In the genomic region with DNA sequence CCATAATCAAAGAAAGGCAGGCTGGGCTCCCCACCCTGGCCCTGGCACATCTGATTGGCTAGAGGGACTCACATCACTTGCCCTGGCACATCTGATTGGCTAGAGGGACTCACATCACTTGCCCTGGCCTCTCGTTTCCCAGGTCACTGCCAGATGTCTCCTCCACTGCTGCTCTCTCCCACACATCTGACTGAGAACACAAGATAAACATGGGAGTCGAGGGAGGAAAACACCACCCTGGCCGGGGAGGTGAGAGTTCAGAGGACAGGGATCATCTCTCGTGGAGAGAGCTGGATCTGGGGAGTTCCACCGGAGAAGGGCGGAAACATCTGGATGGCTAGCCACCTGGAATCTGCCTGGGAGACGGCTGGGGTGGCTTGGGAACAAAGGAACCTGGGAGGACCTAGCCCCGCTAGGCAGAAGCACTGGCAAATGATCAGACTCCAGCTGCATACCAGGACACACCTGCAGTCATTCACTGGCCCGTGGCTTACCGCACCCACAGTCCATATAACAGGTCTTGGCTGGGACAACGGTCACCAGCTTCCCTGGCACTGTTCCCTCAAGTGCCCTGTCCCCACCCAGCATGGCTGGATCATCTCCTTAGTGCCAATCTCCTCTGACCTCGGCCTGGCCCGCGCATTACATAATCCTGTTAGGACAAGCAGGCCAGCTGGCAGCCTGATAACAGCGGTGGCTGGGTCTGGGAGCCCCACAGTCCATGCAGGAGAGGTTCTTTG, we compare ENCODE assay signal across 7 mouse cellular contexts. TPM values are rescaled to one million over a fixed set of nuclear protein-coding genes. Genes with fewer than 3 reads are reported as not detected.
DNase-seq lines count a peak whose midpoint lies in the region; ATAC-seq lines count a peak whose summit lies in the region.

No protein-coding gene starts in this region.

- DNase-seq in adipocyte (ENCODE audit: low spot score) = peak; percentile 69
- peak; percentile 8 to 28 for DNase-seq in gastrocnemius, adult 8-10 months (ENCODE audit: low spot score in 2 of 2)
- no peak for DNase-seq in left cerebral cortex, postnatal 36 days (ENCODE audit: low spot score in 2 of 2)

- H3K27ac ChIP-seq in brown adipose tissue, adult 24 weeks (replicated peaks; ENCODE audit: low read depth, low read length) = peak overlapping the region; percentile 29
- no peak overlapping the region for H3K27ac ChIP-seq in intestine, embryonic 16.5 days (ENCODE audit: low read length)
- peak overlapping the region; percentile 73 for H3K27ac ChIP-seq in liver, embryonic 15.5 days (replicated peaks)
- H3K27ac ChIP-seq in stomach, embryonic 15.5 days = no peak overlapping the region

- H3K4me2 ChIP-seq in intestine, embryonic 16.5 days (ENCODE audit: low read depth, low read length) = no peak overlapping the region
- peak overlapping the region; percentile 43 for H3K4me2 ChIP-seq in liver, embryonic 15.5 days
- H3K4me2 ChIP-seq in stomach, embryonic 15.5 days = no peak overlapping the region

- intact Hi-C loops in left cerebral cortex, postnatal 36 days (cut with DNase I) = loop anchor here (10.0 kb wide), 1 partner anchor 159 kb away; no protein-coding TSS in a partner anchor

- WGBS in intestine, embryonic 16.5 days = 33% methylated on average over 15 of the region's 15 CpGs
- WGBS in liver, embryonic 15.5 days (ENCODE audit: insufficient replicate concordance) = 44% methylated on average over 15 of the region's 15 CpGs
- WGBS in stomach, embryonic 15.5 days = 39% methylated on average over 15 of the region's 15 CpGs

- no peak overlapping the region for H3K9ac ChIP-seq in intestine, embryonic 16.5 days (ENCODE audit: low read depth, low read length)
- peak overlapping the region; percentile 1; the same call in 1 of the 2 replicates for H3K9ac ChIP-seq in liver, embryonic 15.5 days
- H3K9ac ChIP-seq in stomach, embryonic 15.5 days = no peak overlapping the region

- no peaks in the 10 kb centered on the region for H3K27me3 ChIP-seq in intestine, embryonic 16.5 days (replicated peaks; ENCODE audit: control insufficient read depth, insufficient read depth, low read length)
- H3K27me3 ChIP-seq in liver, embryonic 15.5 days = no peaks in the 10 kb centered on the region
- H3K27me3 ChIP-seq in stomach, embryonic 15.5 days (replicated peaks) = no peaks in the 10 kb centered on the region

- H3K36me3 ChIP-seq in intestine, embryonic 16.5 days (ENCODE audit: control insufficient read depth, insufficient read depth, low read length) = no peaks in the 10 kb centered on the region
- H3K36me3 ChIP-seq in liver, embryonic 15.5 days (replicated peaks) = no peaks in the 10 kb centered on the region
- H3K36me3 ChIP-seq in stomach, embryonic 15.5 days = no peaks in the 10 kb centered on the region

- ATAC-seq in intestine, embryonic 16.5 days = peak; percentile 49
- ATAC-seq in liver, embryonic 15.5 days (ENCODE audit: insufficient read depth) = peak; percentile 84
- ATAC-seq in stomach, embryonic 15.5 days (ENCODE audit: insufficient read depth, low FRiP score, low read depth) = peak; percentile 51; the same call in 1 of the 2 replicates

- H3K4me3 ChIP-seq in brown adipose tissue, adult 24 weeks (ENCODE audit: insufficient read depth, low read depth, low read length) = no peak overlapping the region
- no peak overlapping the region for H3K4me3 ChIP-seq in intestine, embryonic 16.5 days (ENCODE audit: low read length)
- no peak overlapping the region for H3K4me3 ChIP-seq in liver, embryonic 15.5 days (replicated peaks)
- no peak overlapping the region for H3K4me3 ChIP-seq in stomach, embryonic 15.5 days (replicated peaks)

- H3K9me3 ChIP-seq in intestine, embryonic 16.5 days (ENCODE audit: control insufficient read depth, low read length) = no peaks in the 10 kb centered on the region
- no peaks in the 10 kb centered on the region for H3K9me3 ChIP-seq in liver, embryonic 15.5 days (replicated peaks)
- H3K9me3 ChIP-seq in stomach, embryonic 15.5 days = no peaks in the 10 kb centered on the region

- H3K4me1 ChIP-seq in brown adipose tissue, adult 24 weeks (ENCODE audit: control insufficient read depth, insufficient read depth, insufficient read length, low read length) = peaks cover 31% of the 10 kb centered on the region
- H3K4me1 ChIP-seq in intestine, embryonic 16.5 days (ENCODE audit: control insufficient read depth, insufficient read depth, low read length) = peaks cover 7% of the 10 kb centered on the region; the same call in 1 of the 2 replicates
- peaks cover 76% of the 10 kb centered on the region for H3K4me1 ChIP-seq in liver, embryonic 15.5 days (replicated peaks)
- 0 out of 2 replicates have a peak, but pooled peaks cover 4% of the 10 kb centered on the region for H3K4me1 ChIP-seq in stomach, embryonic 15.5 days

RNA-seq across cellular contexts. Expression of a gene that starts 17.2 kb away (rescaled TPM):
- polyA plus RNA-seq in brown adipose tissue, adult 24 weeks (2012; ENCODE audit: insufficient read depth, insufficient read length, missing spikeins) = not detected in 2 replicates
- not detected for total RNA-seq in gastrocnemius, adult 8-10 months (2022)
- 0.04 TPM in 1 of 2 replicates, not detected in the other for polyA plus RNA-seq in intestine, embryonic 16.5 days (2015; fragmentation: Nextera tagmentation; extraction: Ambion mirVana)
- polyA plus RNA-seq in liver, embryonic 15.5 days (2015; fragmentation: Nextera tagmentation; extraction: Ambion mirVana) = 0.05 and 0.06 TPM in 2 replicates
- polyA plus RNA-seq in stomach, embryonic 15.5 days (2015; fragmentation: Nextera tagmentation; extraction: Ambion mirVana) = 0.03 and 0.08 TPM in 2 replicates
- total RNA-seq in left cerebral cortex, postnatal 36 days (2021) = under 1 TPM; 0.07 to 0.23 TPM

RNA-seq across cellular contexts. Expression of a gene that starts 26.5 kb away (rescaled TPM):
- 14.5 and 21.2 TPM in 2 replicates for polyA plus RNA-seq in brown adipose tissue, adult 24 weeks (2012; ENCODE audit: insufficient read depth, insufficient read length, missing spikeins)
- total RNA-seq in gastrocnemius, adult 8-10 months (2022) = 10 to 100 TPM; 13.0 to 17.5 (median 16.1) TPM
- 45.1 and 49.2 TPM in 2 replicates for polyA plus RNA-seq in intestine, embryonic 16.5 days (2015; fragmentation: Nextera tagmentation; extraction: Ambion mirVana)
- 20.8 and 21.0 TPM in 2 replicates for polyA plus RNA-seq in liver, embryonic 15.5 days (2015; fragmentation: Nextera tagmentation; extraction: Ambion mirVana)
- polyA plus RNA-seq in stomach, embryonic 15.5 days (2015; fragmentation: Nextera tagmentation; extraction: Ambion mirVana) = 41.5 and 50.0 TPM in 2 replicates
- 10 to 100 TPM; 19.5 to 20.2 TPM for total RNA-seq in left cerebral cortex, postnatal 36 days (2021)

Comparison
In these comparisons a context has a peak if more than half of its experiments do, and no peak if none do; other contexts are left out.
1. DNase-seq: peak in adipocyte (single experiment) and gastrocnemius, adult 8-10 months (2 of 2); none in left cerebral cortex, postnatal 36 days (0 of 2).
2. H3K27ac ChIP-seq: peak in brown adipose tissue, adult 24 weeks (single experiment) and liver, embryonic 15.5 days (single experiment); none in intestine, embryonic 16.5 days (single experiment) and stomach, embryonic 15.5 days (single experiment).
3. Peak in every context shown above with its lines, with median percentiles within 50 percentile points of each other: ATAC-seq.